Mouse (Mus musculus) cortical plate, adult 2 months (tissue): ENCODE data around the gene Lyz2.

Source experiments
- CTCF ChIP-seq: fragments of 200-500 bp; IDR thresholded peaks from 2 replicates; pipeline ENCODE4 v1.5.1; 2011; ENCODE audit warnings: mild to moderate bottlenecking, control low read depth, low read length; ENCODE audit not compliant: insufficient read depth; ENCODE audit errors: extremely low read depth
- POLR2A ChIP-seq: fragments of 200-500 bp; IDR thresholded peaks from 2 replicates; pipeline ENCODE4 v1.6.1; 2011; ENCODE audit warnings: mild to moderate bottlenecking, low read length, control low read depth; ENCODE audit not compliant: insufficient read depth; ENCODE audit errors: extremely low read depth

- TF ChIP-seq CTCF: no peak
- no peak for TF ChIP-seq POLR2A
Observed at GRCm38 (mm10) chr10:117238603-117239002, 43.5 kb downstream of the Lyz2 start, which contains the start of gene 9530003J23Rik.
